Mouse (Mus musculus) lung, postnatal 4 days (tissue): Measurements from ENCODE around the gene Ccdc177.

Experiments used
- DNase-seq, 2 experiments: peaks; one replicate each; pipeline ENCODE4 v3.0.0; 2021

The Ccdc177 gene

DNA sequence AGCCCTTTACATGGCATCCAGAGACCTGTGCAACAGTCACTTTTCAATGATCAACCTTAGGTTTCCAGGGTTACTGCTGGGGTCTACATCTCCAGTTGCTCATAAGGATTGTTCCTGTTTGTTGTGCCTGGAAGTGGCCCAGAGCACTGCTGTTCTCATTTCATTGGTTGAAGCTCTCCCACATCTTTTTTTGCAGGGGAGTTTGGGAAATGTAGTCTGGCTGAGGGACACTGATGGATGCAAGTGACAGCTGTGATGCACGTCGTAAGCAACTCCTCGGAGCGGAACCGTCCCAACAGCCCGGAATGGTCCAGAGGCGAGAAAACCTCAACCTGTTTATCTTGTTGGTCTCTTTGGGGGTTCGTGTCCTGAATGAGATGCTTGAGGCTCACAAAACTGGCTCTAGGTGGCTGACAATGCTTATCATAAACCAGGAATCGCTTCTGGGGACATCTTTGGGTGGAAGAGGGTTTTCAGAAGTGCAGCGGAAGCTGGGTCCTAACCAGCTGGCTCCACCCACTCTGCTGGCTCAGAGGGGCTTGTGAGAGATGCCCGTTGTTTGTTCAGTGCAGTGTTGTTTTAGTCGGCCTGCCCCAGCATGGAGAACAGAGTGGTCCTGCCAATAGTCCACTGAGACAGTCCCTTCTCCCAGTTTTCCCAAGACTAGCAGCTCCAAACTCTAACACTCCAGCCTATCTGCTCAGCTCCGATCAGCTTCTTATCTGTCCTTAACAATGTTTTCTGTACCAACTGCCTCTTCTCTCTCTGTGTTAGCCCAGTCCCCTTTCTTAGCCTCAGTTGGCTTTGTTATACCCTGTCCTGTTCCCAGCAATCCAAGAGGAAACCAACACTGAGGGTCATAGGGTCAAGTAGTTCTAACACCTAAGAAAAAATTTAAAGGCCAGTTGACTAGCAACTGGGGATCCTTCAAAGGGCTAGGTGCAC, 25.7 kb downstream of the Ccdc177 start:
- no peak for DNase-seq

DNA sequence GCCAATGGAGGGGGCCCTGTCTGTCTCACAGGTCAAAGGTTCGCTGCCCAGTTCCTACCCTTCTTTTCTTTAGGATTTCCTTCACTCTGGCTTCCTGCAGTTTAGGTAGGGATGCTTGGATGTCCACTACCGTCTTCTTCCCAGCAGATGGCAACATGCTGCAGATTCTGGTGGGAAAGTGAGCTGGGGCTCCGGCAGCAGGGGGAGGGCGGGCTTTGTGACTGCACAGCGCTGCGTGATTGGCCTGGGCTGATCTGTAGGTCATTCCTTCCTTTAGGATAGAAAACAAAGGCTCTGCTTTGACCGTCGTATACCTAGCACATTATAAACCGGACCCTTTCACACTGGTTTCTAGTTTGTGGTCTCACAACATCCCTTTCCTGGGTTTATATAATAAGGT, 29.9 kb downstream of the Ccdc177 start:
- DNase-seq = peak; percentile 71 to 74

DNA sequence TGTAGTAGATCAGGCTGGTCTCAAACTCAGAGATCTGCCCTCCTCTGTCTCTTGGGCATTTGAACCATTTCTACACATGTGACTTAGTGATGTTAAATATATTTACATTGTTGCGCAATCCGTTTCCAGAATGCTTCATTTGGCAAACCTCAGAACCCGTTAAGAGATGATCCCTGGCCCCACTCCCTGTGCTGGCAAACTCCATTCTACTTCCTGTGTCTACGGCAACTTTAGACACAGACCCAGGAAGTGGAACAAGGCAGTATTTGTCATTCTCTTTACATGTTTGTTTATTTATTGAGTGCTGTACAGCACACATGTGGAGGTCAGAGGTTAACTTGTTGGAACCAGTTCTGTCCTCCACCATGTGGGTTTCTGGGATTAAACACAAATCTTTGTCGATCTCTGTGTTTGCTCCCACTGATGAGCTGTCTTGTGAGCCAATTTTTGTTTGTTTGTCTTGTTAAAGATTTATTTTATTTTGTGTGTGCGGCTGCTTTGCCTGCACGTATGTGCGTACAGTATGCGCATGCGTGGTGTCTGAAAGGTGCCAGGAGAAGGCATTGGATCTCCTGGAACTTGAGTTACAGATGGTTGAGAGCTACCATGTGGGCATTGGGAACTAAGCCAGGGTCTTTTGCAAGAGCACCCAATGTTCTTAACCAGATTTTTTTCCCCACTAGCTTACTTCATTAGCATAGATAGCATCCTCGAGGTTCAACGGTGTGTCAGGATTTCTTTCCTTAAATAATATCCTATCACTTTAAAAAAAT, 30.5 kb downstream of the Ccdc177 start:
- DNase-seq = peak; percentile 32 to 36

DNA sequence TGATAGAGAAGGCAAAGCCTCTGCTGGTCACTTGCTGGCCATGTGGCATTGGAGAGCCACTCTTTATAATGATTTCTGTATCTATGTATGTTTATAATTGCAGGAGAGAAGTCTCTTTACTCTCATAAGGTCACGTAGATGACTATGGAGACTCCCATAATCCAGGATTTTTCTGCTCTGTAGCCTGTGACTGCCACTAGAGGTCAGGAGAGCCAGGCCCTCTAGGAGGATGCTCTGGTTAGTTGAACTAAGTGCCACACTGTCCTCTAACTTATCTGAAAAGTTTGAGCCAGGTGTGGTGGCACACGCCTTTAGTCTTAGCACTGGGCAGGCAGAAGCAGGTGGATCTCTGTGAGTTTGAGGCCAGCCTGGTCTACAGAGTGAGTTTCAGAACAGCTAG, 31.7 kb downstream of the Ccdc177 start:
- peak in 1 of 2 experiments; percentile 13 for DNase-seq

DNA sequence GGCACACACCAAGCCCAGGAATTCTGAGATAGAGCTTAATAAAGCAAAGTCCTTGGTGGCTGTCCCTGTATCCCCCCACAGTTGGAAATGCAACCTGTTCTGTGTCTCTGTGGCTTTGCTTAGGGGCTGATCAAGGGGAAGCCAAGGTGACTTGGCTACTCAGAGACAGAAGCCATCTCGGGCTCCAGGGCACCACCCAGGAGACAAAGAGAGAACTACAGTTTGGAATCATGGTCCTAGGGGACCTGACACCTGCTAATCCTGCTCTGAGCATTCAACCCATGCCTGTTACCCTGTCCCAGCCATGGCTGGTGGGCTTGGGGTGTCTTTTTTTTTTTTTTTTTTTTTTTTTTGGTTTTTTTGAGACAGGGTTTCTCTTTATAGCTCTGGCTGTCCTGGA, 32.3 kb downstream of the Ccdc177 start:
- DNase-seq = no peak

DNA sequence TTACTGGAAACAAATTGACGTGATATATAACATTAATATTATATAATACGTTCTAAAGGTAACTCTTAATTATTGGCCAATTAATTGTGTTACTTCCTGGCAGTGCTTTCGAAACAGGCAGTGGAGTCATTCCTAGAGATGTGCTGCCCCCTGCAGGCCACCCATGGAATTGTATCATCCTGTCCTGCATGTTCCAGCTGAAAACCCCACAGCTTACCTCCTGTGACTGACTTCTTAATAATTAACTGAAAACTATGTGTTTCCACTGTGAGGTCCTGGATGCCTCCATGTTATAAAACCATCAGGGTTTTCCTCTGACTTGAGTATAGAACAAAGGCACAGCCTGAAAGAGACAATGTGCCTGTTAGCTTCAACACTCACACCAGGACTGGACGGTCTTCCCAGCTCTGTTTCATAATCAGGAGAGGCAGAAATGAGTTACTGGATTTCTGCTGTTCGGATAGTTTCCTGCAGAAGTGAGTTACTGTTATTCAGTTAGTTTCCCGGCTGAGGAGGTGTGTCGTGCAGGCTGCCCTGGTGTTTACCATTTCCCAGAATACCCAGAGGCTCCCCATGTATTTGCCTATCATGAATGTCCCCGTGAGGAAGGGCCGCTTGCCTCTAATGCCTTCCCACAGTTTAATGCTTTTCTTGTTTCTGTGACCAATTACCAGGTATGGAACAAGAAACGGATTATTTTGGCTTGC, 35.5 kb downstream of the Ccdc177 start:
- DNase-seq = peak; percentile 78 to 88

DNA sequence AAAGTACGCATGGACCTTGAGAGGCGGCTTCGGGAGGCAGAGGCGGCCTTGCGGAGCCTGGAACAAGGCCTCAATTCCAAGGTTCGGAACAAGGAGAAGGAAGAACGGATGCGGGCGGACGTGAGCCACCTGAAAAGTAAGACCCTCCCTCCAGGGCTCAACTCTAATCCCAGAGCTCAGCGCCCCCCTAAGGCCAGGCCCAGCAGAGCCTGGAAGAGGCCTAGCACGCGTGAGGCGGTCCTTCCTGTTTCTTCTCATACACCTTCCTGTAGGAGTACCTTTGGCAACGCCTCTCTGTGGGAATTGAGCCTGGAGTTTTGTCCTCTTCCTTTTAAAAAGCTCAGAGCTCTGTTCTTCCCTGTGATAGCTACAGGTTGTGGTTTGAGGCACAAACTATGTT, 39.0 kb downstream of the Ccdc177 start:
- no peak for DNase-seq

DNA sequence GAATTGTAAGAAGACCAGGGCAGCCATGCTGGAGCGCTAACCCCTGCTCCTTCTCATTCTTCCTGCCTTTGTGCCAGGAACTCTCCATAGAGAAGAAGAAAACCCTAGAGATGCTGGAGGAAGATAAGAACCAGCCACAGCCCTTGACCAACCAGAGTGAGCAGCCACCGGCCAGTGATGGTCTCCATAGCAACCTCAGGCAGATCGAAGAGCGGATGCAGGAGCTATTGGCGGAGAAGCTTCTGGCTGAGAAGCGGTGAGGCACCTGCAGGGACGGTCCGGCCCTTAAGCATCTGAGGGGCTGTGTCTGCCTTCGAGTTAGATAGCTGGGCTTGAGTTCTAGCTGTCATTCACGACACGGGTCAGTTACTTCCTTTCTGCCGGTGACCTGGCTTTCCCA, 40.0 kb downstream of the Ccdc177 start:
- no peak for DNase-seq

DNA sequence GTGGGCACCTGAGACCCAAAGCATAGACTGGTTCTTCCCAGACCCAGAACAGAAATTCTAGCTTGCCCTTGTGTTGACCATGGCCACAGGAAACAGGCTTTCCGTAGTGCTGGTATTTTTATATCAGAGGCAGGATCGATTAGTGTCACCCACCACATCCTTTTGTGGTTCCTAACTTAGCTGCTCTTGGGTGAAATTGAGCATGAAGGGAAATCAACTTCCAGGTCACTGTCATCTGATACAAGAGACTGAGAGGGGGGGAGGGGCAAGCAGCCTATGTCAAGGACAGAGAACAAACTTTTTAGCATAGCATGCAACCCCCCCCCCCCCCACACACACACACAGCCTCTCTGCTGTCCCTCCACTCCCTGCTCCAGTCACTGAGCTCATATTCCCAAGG, 41.3 kb downstream of the Ccdc177 start:
- DNase-seq = no peak

DNA sequence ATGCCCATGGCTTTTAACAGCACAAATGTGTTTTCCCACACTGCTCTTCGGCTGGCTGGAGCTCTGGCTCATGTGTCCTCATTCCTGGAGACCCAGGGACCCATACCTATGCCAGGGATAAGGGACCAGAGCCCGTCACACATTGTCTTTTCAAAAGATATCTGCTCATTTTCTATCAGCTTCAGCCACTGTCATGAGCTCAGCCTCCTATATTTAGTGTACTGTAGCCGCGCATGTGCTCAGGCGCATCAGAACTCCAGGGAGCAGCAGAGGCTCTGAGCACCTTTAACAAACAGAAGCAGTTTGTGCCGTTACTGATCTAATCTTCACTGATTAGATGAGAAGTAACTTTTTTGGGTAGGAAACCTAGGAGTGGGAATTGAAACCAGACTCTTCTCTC, 44.6 kb downstream of the Ccdc177 start:
- DNase-seq = no peak

DNA sequence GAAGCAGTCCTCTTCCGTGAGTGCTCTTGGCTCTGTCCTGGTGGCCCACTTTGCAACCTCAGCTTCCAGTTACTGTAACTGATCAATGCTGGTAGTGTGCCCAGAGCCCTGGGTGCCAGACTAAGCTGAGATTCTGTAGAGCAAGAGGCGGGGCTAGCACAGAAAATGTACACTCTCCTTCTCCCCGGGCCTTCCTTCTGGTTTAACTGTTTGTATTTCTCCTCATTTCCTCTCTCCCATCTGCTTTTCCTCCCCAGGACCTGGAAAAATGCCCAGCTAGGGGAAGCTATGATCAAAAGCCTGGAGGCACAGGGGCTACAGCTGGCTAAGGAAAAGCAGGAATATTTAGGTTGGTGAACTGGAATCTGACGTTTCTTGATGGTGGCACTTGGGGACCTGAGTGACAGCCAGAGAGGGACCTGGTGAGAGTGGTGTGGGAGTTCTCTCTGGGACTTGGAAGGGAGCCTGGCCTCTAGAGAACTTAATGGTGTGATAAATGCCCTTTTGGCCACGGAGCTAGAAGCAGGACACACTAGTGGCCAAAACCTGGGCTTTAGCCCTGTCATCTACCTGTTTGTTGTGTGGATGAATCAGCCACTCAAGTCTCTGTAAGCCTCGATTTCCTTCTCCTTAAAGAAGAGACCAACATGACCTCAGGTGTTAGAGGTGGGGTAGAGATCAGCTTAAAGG, 53.4 kb downstream of the Ccdc177 start:
- DNase-seq = no peak

DNA sequence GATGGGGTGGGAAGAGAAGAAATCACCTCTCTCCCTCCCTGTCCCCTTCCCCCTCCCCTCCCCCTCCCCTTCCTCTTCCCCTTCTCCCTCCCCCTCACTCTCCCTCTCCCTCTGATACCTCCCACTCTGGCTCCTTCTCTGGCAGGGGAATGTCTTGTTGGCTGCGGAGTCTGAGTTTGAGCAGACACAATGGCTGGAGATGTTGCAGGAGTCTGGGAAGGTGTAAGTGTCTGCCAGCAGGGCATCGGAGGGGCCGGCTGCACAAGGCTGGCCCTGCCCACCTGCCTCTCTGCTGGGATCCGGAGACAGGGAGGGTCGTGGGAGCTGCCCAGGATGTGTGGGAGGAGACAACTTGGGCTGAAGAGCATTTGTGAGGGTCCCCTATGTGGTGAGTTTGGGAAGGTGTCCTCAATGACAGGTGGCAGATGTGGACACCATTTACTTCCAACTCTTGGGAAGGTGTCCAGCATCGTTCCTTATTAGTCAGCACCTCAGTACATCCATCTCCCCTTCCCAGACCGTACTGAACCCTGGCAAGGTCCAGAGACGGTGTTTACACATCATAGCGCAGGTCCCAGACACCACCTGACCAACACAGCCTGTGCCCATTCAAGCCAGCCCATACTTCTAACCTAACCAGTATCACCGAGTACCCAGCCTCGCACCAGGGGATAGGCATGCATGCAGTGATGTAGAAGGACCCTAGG, 54.1 kb downstream of the Ccdc177 start:
- DNase-seq = no peak
